Mouse (Mus musculus): ENCODE data around the gene Mxra8. TPM values are rescaled to one million over a fixed set of nuclear protein-coding genes. Genes with fewer than 3 reads are reported as not detected.

Mxra8 gene
- polyA plus RNA-seq, 1 experiment from 2014 or later, result 106 TPM

GRCm38 (mm10) chr4:155871404-155871803, 31.9 kb downstream of the Mxra8 start:
- ATAC-seq (replicated peaks; ENCODE audit: low FRiP score), result no peak
- Histone ChIP-seq H3K4me1 (peaks cover 19% of the 10 kb centered on the region), H3K4me2 (no peak overlapping the region), H3K36me3 (peaks cover 51% of the 10 kb centered on the region), H3K9me3 (replicated peaks) (no peaks in the 10 kb centered on the region), H3K27me3 (no peaks in the 10 kb centered on the region), H3K27ac (no peak overlapping the region), H3K9ac (no peak overlapping the region), H3K4me3 (replicated peaks) (no peak overlapping the region)
- WGBS, result 91% methylated on average over 7 of the region's 7 CpGs

- Histone ChIP-seq H3K36me3 (peaks cover 58% of the 10 kb centered on the region), H3K27me3 (no peaks in the 10 kb centered on the region), H3K27ac (peak overlapping the region; percentile 56; the same call in 1 of the 2 replicates), H3K9me3 (replicated peaks) (no peaks in the 10 kb centered on the region), H3K9ac (no peak overlapping the region), H3K4me1 (no peaks in the 10 kb centered on the region), H3K4me3 (replicated peaks) (no peak overlapping the region), H3K4me2 (no peak overlapping the region)
- WGBS, result 80% methylated on average over 3 of the region's 3 CpGs
- ATAC-seq (replicated peaks; ENCODE audit: low FRiP score), result no peak
Observed at GRCm38 (mm10) chr4:155883587-155883986, 44.1 kb downstream of the Mxra8 start.

- H3K9ac ChIP-seq, result no peak overlapping the region
- H3K4me3 ChIP-seq (replicated peaks), result no peak overlapping the region
- no peaks in the 10 kb centered on the region for H3K9me3 ChIP-seq (replicated peaks)
- ATAC-seq (replicated peaks; ENCODE audit: low FRiP score), result no peak
- peaks cover 10% of the 10 kb centered on the region for H3K4me1 ChIP-seq
- H3K27ac ChIP-seq, result no peak overlapping the region
- no peak overlapping the region for H3K4me2 ChIP-seq
- 95% methylated on average over 5 of the region's 5 CpGs for WGBS
- peaks cover 65% of the 10 kb centered on the region for H3K36me3 ChIP-seq
- no peaks in the 10 kb centered on the region for H3K27me3 ChIP-seq
Observed at GRCm38 (mm10) chr4:155886330-155886729, 46.9 kb downstream of the Mxra8 start.

GRCm38 (mm10) chr4:155887674-155888073, 48.2 kb downstream of the Mxra8 start:
- H3K9me3 ChIP-seq (replicated peaks), result no peaks in the 10 kb centered on the region
- H3K4me1 ChIP-seq, result peaks cover 12% of the 10 kb centered on the region
- H3K4me2 ChIP-seq, result no peak overlapping the region
- ATAC-seq (replicated peaks; ENCODE audit: low FRiP score), result no peak
- peaks cover 65% of the 10 kb centered on the region for H3K36me3 ChIP-seq
- H3K27ac ChIP-seq, result no peak overlapping the region
- H3K27me3 ChIP-seq, result no peaks in the 10 kb centered on the region
- no peak overlapping the region for H3K9ac ChIP-seq
- WGBS, result 90% methylated on average over 10 of the region's 10 CpGs
- no peak overlapping the region for H3K4me3 ChIP-seq (replicated peaks)

- 94% methylated on average over 9 of the region's 9 CpGs for WGBS
- peaks cover 65% of the 10 kb centered on the region for H3K36me3 ChIP-seq
Observed at GRCm38 (mm10) chr4:155888181-155888580, 48.7 kb downstream of the Mxra8 start.

GRCm38 (mm10) chr4:155889316-155889715, 49.8 kb downstream of the Mxra8 start:
- Histone ChIP-seq H3K9ac (no peak overlapping the region), H3K4me3 (replicated peaks) (no peak overlapping the region), H3K4me1 (peaks cover 29% of the 10 kb centered on the region), H3K9me3 (replicated peaks) (no peaks in the 10 kb centered on the region), H3K4me2 (no peak overlapping the region), H3K36me3 (peaks cover 56% of the 10 kb centered on the region), H3K27me3 (no peaks in the 10 kb centered on the region), H3K27ac (no peak overlapping the region)
- 82% methylated on average over 5 of the region's 5 CpGs for WGBS
- no peak for ATAC-seq (replicated peaks; ENCODE audit: low FRiP score)

More at GRCm38 (mm10) chr4:155888181-155888580, 48.7 kb downstream of the Mxra8 start:
- Histone ChIP-seq H3K9ac (no peak overlapping the region), H3K27me3 (no peaks in the 10 kb centered on the region), H3K4me1 (peaks cover 17% of the 10 kb centered on the region), H3K27ac (no peak overlapping the region), H3K4me2 (no peak overlapping the region), H3K9me3 (replicated peaks) (no peaks in the 10 kb centered on the region), H3K4me3 (replicated peaks) (no peak overlapping the region)
- ATAC-seq (replicated peaks; ENCODE audit: low FRiP score), result no peak

- H3K4me3 ChIP-seq (replicated peaks), result peak overlapping the region; percentile 92
- peak overlapping the region; percentile 98 for H3K4me2 ChIP-seq
- ATAC-seq (replicated peaks; ENCODE audit: low FRiP score), result no peak
- WGBS, result under 1% methylated on average over 34 of the region's 34 CpGs
- H3K36me3 ChIP-seq, result peaks cover 42% of the 10 kb centered on the region
- no peaks in the 10 kb centered on the region for H3K9me3 ChIP-seq (replicated peaks)
- peak overlapping the region; percentile 92 for H3K9ac ChIP-seq
- H3K27me3 ChIP-seq, result no peaks in the 10 kb centered on the region
- peaks cover 39% of the 10 kb centered on the region for H3K4me1 ChIP-seq
- peak overlapping the region; percentile 99; the same call in 1 of the 2 replicates for H3K27ac ChIP-seq
Observed at GRCm38 (mm10) chr4:155891011-155891471, 51.6 kb downstream of the Mxra8 start.

GRCm38 (mm10) chr4:155891551-155892001, 52.1 kb downstream of the Mxra8 start, which contains the start of the genes Pusl1 and Acap3:
TSS of gene Pusl1 (minus strand) at chr4:155891781.
TSS of gene Acap3 (plus strand) at chr4:155891822.
- H3K4me2 ChIP-seq, result peak within 1 kb of the TSS; percentile 98
- H3K4me3 ChIP-seq (replicated peaks), result peak within 1 kb of the TSS; percentile 92
- H3K9me3 ChIP-seq (replicated peaks), result no peaks in the 10 kb centered on the region
- peak within 1 kb of the TSS; percentile 99 for H3K27ac ChIP-seq
- ATAC-seq (replicated peaks; ENCODE audit: low FRiP score), result peak; percentile 90
- H3K4me1 ChIP-seq, result peaks cover 39% of the 10 kb centered on the region
- under 1% methylated on average over 52 of the region's 52 CpGs for WGBS
- H3K36me3 ChIP-seq, result peaks cover 42% of the 10 kb centered on the region
- H3K27me3 ChIP-seq, result no peaks in the 10 kb centered on the region
- H3K9ac ChIP-seq, result peak within 1 kb of the TSS; percentile 92

GRCm38 (mm10) chr4:155892017-155892416, 52.5 kb downstream of the Mxra8 start:
- Histone ChIP-seq H3K36me3 (peaks cover 42% of the 10 kb centered on the region), H3K4me2 (peak overlapping the region; percentile 98), H3K9me3 (replicated peaks) (no peaks in the 10 kb centered on the region), H3K4me3 (replicated peaks) (peak overlapping the region; percentile 92), H3K27me3 (no peaks in the 10 kb centered on the region), H3K27ac (peak overlapping the region; percentile 99), H3K9ac (peak overlapping the region; percentile 92), H3K4me1 (peaks cover 39% of the 10 kb centered on the region)
- WGBS, result under 1% methylated on average over 53 of the region's 56 CpGs
- ATAC-seq (replicated peaks; ENCODE audit: low FRiP score), result peak; percentile 93

- Histone ChIP-seq H3K36me3 (peaks cover 39% of the 10 kb centered on the region), H3K9ac (peak overlapping the region; percentile 92), H3K27ac (peak overlapping the region; percentile 99), H3K4me2 (peak overlapping the region; percentile 98), H3K9me3 (replicated peaks) (no peaks in the 10 kb centered on the region), H3K27me3 (no peaks in the 10 kb centered on the region), H3K4me1 (peaks cover 39% of the 10 kb centered on the region), H3K4me3 (replicated peaks) (peak overlapping the region; percentile 92)
- peak; percentile 56 for ATAC-seq (replicated peaks; ENCODE audit: low FRiP score)
- 5% methylated on average over 37 of the region's 37 CpGs for WGBS
Observed at GRCm38 (mm10) chr4:155892438-155893211, 53.1 kb downstream of the Mxra8 start.

GRCm38 (mm10) chr4:155893212-155893690, 53.8 kb downstream of the Mxra8 start:
- peak overlapping the region; percentile 92; the same call in 1 of the 2 replicates for H3K9ac ChIP-seq
- H3K27ac ChIP-seq, result no peak overlapping the region
- H3K9me3 ChIP-seq (replicated peaks), result no peaks in the 10 kb centered on the region
- H3K27me3 ChIP-seq, result no peaks in the 10 kb centered on the region
- H3K4me3 ChIP-seq (replicated peaks), result peak overlapping the region; percentile 92
- peak overlapping the region; percentile 98 for H3K4me2 ChIP-seq
- ATAC-seq (replicated peaks; ENCODE audit: low FRiP score), result no peak
- WGBS, result 69% methylated on average over 8 of the region's 8 CpGs
- H3K4me1 ChIP-seq, result peaks cover 39% of the 10 kb centered on the region
- H3K36me3 ChIP-seq, result peaks cover 36% of the 10 kb centered on the region
